In the genomic region with DNA sequence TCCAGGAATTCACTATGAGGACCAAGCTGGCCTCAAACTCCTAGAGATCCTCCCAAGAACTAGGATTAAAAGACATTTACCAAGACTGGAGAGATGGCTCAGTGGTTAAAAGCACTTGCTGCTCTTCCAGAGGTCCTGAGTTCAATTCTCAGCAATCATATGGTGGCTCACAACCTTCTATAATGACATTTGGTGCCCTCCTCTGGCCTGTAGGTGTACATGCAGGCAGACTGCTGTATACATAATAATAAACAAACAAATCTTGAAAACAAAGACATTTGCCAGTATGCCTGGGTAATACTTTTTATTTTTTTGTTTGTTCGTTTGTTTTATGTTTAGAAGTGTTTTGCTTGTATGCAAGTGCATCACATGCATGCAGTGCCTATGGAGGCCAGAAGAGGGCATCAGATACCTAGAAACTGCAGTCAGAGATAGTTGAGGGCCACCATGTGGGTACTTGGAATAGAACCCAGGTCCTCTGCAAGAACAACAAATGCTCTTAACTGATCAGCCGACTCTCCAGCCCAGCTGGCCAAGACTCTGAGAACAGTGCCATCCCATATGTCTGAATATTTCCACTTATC, we compare ENCODE assay signal across 21 mouse cellular contexts. TPM values are rescaled to one million over a fixed set of nuclear protein-coding genes. Genes with fewer than 3 reads are reported as not detected.
DNase-seq lines count a peak whose midpoint lies in the region; ATAC-seq and TF ChIP-seq lines count a peak whose summit lies in the region.
"Had no signal": no experiment of that assay in that cellular context is flagged by ENCODE, and none has a peak within 500 bp of the region (broad histone marks: within the 10 kb centered on the region; RNA-seq: fewer than 3 reads in every experiment).

No protein-coding gene starts in this region.

- peak; percentile 4; the same call in 1 of the 2 replicates for TF ChIP-seq CTCF in heart, postnatal 0 days (IDR thresholded peaks at IDR 0.05; ENCODE audit: low read depth)
- peak; percentile 41 for TF ChIP-seq CTCF in lung, embryonic 14.5 days (IDR thresholded peaks at IDR 0.05; ENCODE audit: low read depth)

- no peaks in the 10 kb centered on the region for H3K4me1 ChIP-seq in heart, postnatal 0 days (ENCODE audit: control insufficient read depth, insufficient read depth)
- no peaks in the 10 kb centered on the region for H3K4me1 ChIP-seq in lung, embryonic 14.5 days (ENCODE audit: insufficient read depth)
- H3K4me1 ChIP-seq: embryonic facial prominence, embryonic 12.5 days; forebrain, embryonic 13.5 days; limb, embryonic 15.5 days; neural tube, embryonic 15.5 days had no signal

- no peaks in the 10 kb centered on the region for H3K9me3 ChIP-seq in heart, postnatal 0 days (replicated peaks; ENCODE audit: control insufficient read depth, low read length)
- H3K9me3 ChIP-seq in lung, embryonic 14.5 days (ENCODE audit: low read depth, low read length), result no peaks in the 10 kb centered on the region
- H3K9me3 ChIP-seq: embryonic facial prominence, embryonic 12.5 days; forebrain, embryonic 13.5 days; limb, embryonic 15.5 days; neural tube, embryonic 15.5 days had no signal

- 84% methylated on average over 2 of the region's 2 CpGs for WGBS in heart, postnatal 0 days
- 91% methylated on average over 2 of the region's 2 CpGs for WGBS in lung, embryonic 14.5 days

- H3K36me3 ChIP-seq in heart, postnatal 0 days (replicated peaks; ENCODE audit: control insufficient read depth, insufficient read depth, low read length), result no peaks in the 10 kb centered on the region
- no peaks in the 10 kb centered on the region for H3K36me3 ChIP-seq in lung, embryonic 14.5 days (ENCODE audit: insufficient read depth)
- no peaks in the 10 kb centered on the region for H3K36me3 ChIP-seq in splenic B cell, adult 2 months (ENCODE audit: control insufficient read depth, insufficient read depth, low read length, poor library complexity, severe bottlenecking)
- H3K36me3 ChIP-seq: embryonic facial prominence, embryonic 12.5 days; limb, embryonic 15.5 days; neural tube, embryonic 15.5 days had no signal

- H3K27ac ChIP-seq in heart, postnatal 0 days (ENCODE audit: low read depth), result no peak overlapping the region
- H3K27ac ChIP-seq in lung, embryonic 14.5 days (ENCODE audit: low read depth), result no peak overlapping the region
- H3K27ac ChIP-seq: embryonic facial prominence, embryonic 12.5 days; forebrain, embryonic 13.5 days; limb, embryonic 15.5 days; neural tube, embryonic 15.5 days had no signal

- TF ChIP-seq EP300 in heart, postnatal 0 days (IDR thresholded peaks at IDR 0.05; ENCODE audit: low read depth), result no peak

- H3K4me3 ChIP-seq in heart, postnatal 0 days (ENCODE audit: low read depth, low read length), result no peak overlapping the region
- no peak overlapping the region for H3K4me3 ChIP-seq in lung, embryonic 14.5 days (ENCODE audit: low read depth, low read length)
- H3K4me3 ChIP-seq: embryonic facial prominence, embryonic 12.5 days; forebrain, embryonic 13.5 days; limb, embryonic 15.5 days; neural tube, embryonic 15.5 days had no signal

- DNase-seq in heart, postnatal 0 days (ENCODE audit: low spot score), result no peak
- no peak for DNase-seq in heart, adult 18-20 months
- no peak for DNase-seq in lung, embryonic 14.5 days
- no peak for DNase-seq in lung, postnatal 4 days
- DNase-seq in ES-CJ7 (ENCODE audit: low read depth, low spot score), result peak; percentile 47
- DNase-seq in splenic B cell, adult 2 months (ENCODE audit: low read depth, low spot score), result peak; percentile 43
- DNase-seq in thymus, postnatal 36 days, result no peak
- DNase-seq: adrenal gland, postnatal 36 days; cerebellum, postnatal 25 days; kidney, postnatal 36 days; thymus, adult 18-20 months had no signal

- no peak overlapping the region for H3K9ac ChIP-seq in heart, postnatal 0 days (replicated peaks; ENCODE audit: low read depth, low read length)
- H3K9ac ChIP-seq in lung, embryonic 14.5 days, result no peak overlapping the region
- H3K9ac ChIP-seq: embryonic facial prominence, embryonic 12.5 days; forebrain, embryonic 13.5 days; limb, embryonic 15.5 days; neural tube, embryonic 15.5 days had no signal

- no peak overlapping the region for H3K4me2 ChIP-seq in heart, postnatal 0 days (ENCODE audit: low read depth, low read length)
- H3K4me2 ChIP-seq in lung, embryonic 14.5 days, result no peak overlapping the region
- H3K4me2 ChIP-seq: embryonic facial prominence, embryonic 12.5 days; forebrain, embryonic 13.5 days; heart, embryonic 11.5 days; limb, embryonic 15.5 days; neural tube, embryonic 15.5 days had no signal

- no peak for ATAC-seq in heart, postnatal 0 days (ENCODE audit: insufficient read depth, low read depth)
- ATAC-seq in lung, embryonic 14.5 days (ENCODE audit: insufficient read depth), result no peak
- ATAC-seq: forebrain, embryonic 13.5 days; intestine, embryonic 16.5 days; midbrain, embryonic 16.5 days had no signal

- H3K27me3 ChIP-seq in heart, postnatal 0 days (ENCODE audit: control insufficient read depth, insufficient read depth, low read length), result no peaks in the 10 kb centered on the region
- no peaks in the 10 kb centered on the region for H3K27me3 ChIP-seq in lung, embryonic 14.5 days (ENCODE audit: insufficient read depth, low read length)
- H3K27me3 ChIP-seq in splenic B cell, adult 2 months (ENCODE audit: control insufficient read depth, insufficient read depth, low read length, poor library complexity, severe bottlenecking), result no peaks in the 10 kb centered on the region
- H3K27me3 ChIP-seq: embryonic facial prominence, embryonic 12.5 days; forebrain, embryonic 13.5 days; limb, embryonic 15.5 days; neural tube, embryonic 15.5 days had no signal

RNA-seq across cellular contexts. Expression of gene Treh, which starts 5.3 kb away (rescaled TPM):
- not detected in 2 replicates for total RNA-seq in heart, postnatal 0 days (2014; rRNA removed; ENCODE audit: low replicate concordance)
- polyA plus RNA-seq in heart, postnatal 0 days (2015; fragmentation: Nextera tagmentation; extraction: Ambion mirVana), result not detected in 2 replicates
- not detected for total RNA-seq in heart, adult 18-20 months (2021)
- polyA plus RNA-seq in lung, embryonic 14.5 days (2014; fragmentation: Nextera tagmentation; extraction: Ambion mirVana), result not detected in 2 replicates
- total RNA-seq: adrenal gland, postnatal 36 days; ES-E14; gastrocnemius, adult 18-20 months; hematopoietic stem cell, adult 5-6 weeks had no signal
- polyA plus RNA-seq: embryonic facial prominence, embryonic 12.5 days; forebrain, embryonic 13.5 days; heart, embryonic 11.5 days; limb, embryonic 15.5 days; midbrain, embryonic 16.5 days; neural tube, embryonic 15.5 days had no signal

RNA-seq across cellular contexts. Expression of gene Phldb1, which starts 56.6 kb away (rescaled TPM):
- total RNA-seq in heart, postnatal 0 days (2014; rRNA removed; ENCODE audit: low replicate concordance), result 96.0 and 138 TPM in 2 replicates
- polyA plus RNA-seq in heart, postnatal 0 days (2015; fragmentation: Nextera tagmentation; extraction: Ambion mirVana), result 25.8 and 28.0 TPM in 2 replicates
- total RNA-seq in heart, adult 18-20 months (2021), result 100 to 1,000 TPM; 109 to 125 TPM
- polyA plus RNA-seq in lung, embryonic 14.5 days (2014; fragmentation: Nextera tagmentation; extraction: Ambion mirVana), result 30.7 and 35.0 TPM in 2 replicates

Comparison
In these comparisons a context has a peak if more than half of its experiments do, and no peak if none do; other contexts are left out.
1. DNase-seq: peak in ES-CJ7 (single experiment) and splenic B cell, adult 2 months (single experiment); none in heart, postnatal 0 days (single experiment), heart, adult 18-20 months (0 of 2), lung, embryonic 14.5 days (single experiment), lung, postnatal 4 days (0 of 2) and thymus, postnatal 36 days (0 of 2).